Mouse (Mus musculus): ENCODE results near the gene Fmod. TPM values are rescaled to one million over a fixed set of nuclear protein-coding genes. Genes with fewer than 3 reads are reported as not detected.

Fmod gene
- total and polyA plus RNA-seq, 3 experiments = 0.16 TPM; not detected in 2

- DNase-seq (ENCODE audit: low spot score) (no peak), ATAC-seq (ENCODE audit: extremely low read depth, insufficient number of reproducible peaks, low FRiP score, poor library complexity, severe bottlenecking) (no peak)
- peaks cover 44% of the 10 kb centered on the region for H3K4me1 ChIP-seq (ENCODE audit: insufficient read depth, low read depth, low read length)
- H3K27me3 ChIP-seq (ENCODE audit: insufficient read depth, low read length) = peaks cover 84% of the 10 kb centered on the region
- no peaks in the 10 kb centered on the region for H3K9me3 ChIP-seq (replicated peaks)
- no peaks in the 10 kb centered on the region for H3K36me3 ChIP-seq (replicated peaks)
- H3K4me3 ChIP-seq (ENCODE audit: low read depth, low read length) = no peak overlapping the region
- TF ChIP-seq POLR2AphosphoS5 (IDR thresholded peaks at IDR 0.05; ENCODE audit: insufficient replicate concordance, low read depth, low read length) (no peak), GATA1 (IDR thresholded peaks at IDR 0.05; ENCODE audit: borderline replicate concordance, low read length) (no peak), CTCF (IDR thresholded peaks at IDR 0.05; ENCODE audit: low read depth, low read length) (no peak), GATA2 (IDR thresholded peaks at IDR 0.05; ENCODE audit: borderline replicate concordance, low read depth, low read length) (no peak), TAL1 (conservative IDR thresholded peaks at IDR 0.05; ENCODE audit: low read depth, low read length) (no peak)
Measured at GRCm38 (mm10) chr1:134070099-134070669, 33.1 kb downstream of the Fmod start.

- Histone ChIP-seq H3K9me3 (replicated peaks) (no peaks in the 10 kb centered on the region), H3K4me3 (ENCODE audit: low read depth, low read length) (no peak overlapping the region), H3K27me3 (ENCODE audit: insufficient read depth, low read length) (peaks cover 84% of the 10 kb centered on the region), H3K4me1 (ENCODE audit: insufficient read depth, low read depth, low read length) (peaks cover 46% of the 10 kb centered on the region), H3K36me3 (replicated peaks) (no peaks in the 10 kb centered on the region)
- ATAC-seq (ENCODE audit: extremely low read depth, insufficient number of reproducible peaks, low FRiP score, poor library complexity, severe bottlenecking) (no peak), DNase-seq (ENCODE audit: low spot score) (no peak)
- TF ChIP-seq CTCF (IDR thresholded peaks at IDR 0.05; ENCODE audit: low read depth, low read length) = no peak
- peak; percentile 39; the same call in 1 of the 2 replicates for TF ChIP-seq GATA2 (IDR thresholded peaks at IDR 0.05; ENCODE audit: borderline replicate concordance, low read depth, low read length)
Measured at GRCm38 (mm10) chr1:134071411-134072018, 34.5 kb downstream of the Fmod start.

- ATAC-seq (ENCODE audit: extremely low read depth, insufficient number of reproducible peaks, low FRiP score, poor library complexity, severe bottlenecking) (peak; percentile 55), DNase-seq (ENCODE audit: low spot score) (peak; percentile 41)
- Histone ChIP-seq H3K9me3 (replicated peaks) (no peaks in the 10 kb centered on the region), H3K27me3 (ENCODE audit: insufficient read depth, low read length) (peaks cover 83% of the 10 kb centered on the region), H3K36me3 (replicated peaks) (peaks cover 4% of the 10 kb centered on the region), H3K4me3 (ENCODE audit: low read depth, low read length) (no peak overlapping the region; the same call in 1 of the 2 replicates), H3K4me1 (ENCODE audit: insufficient read depth, low read depth, low read length) (peaks cover 59% of the 10 kb centered on the region)
- TF ChIP-seq POLR2AphosphoS5 (IDR thresholded peaks at IDR 0.05; ENCODE audit: insufficient replicate concordance, low read depth, low read length) (no peak), TAL1 (conservative IDR thresholded peaks at IDR 0.05; ENCODE audit: low read depth, low read length) (peak; percentile 71)
Measured at GRCm38 (mm10) chr1:134073061-134073564, 36.1 kb downstream of the Fmod start.

GRCm38 (mm10) chr1:134073658-134074057, 36.6 kb downstream of the Fmod start:
- H3K36me3 ChIP-seq (replicated peaks) = peaks cover 4% of the 10 kb centered on the region
- H3K4me1 ChIP-seq (ENCODE audit: insufficient read depth, low read depth, low read length) = peaks cover 64% of the 10 kb centered on the region
- no peak overlapping the region for H3K4me3 ChIP-seq (ENCODE audit: low read depth, low read length)
- no peak for TF ChIP-seq POLR2AphosphoS5 (IDR thresholded peaks at IDR 0.05; ENCODE audit: insufficient replicate concordance, low read depth, low read length)
- no peak for TF ChIP-seq GATA2 (IDR thresholded peaks at IDR 0.05; ENCODE audit: borderline replicate concordance, low read depth, low read length)
- TF ChIP-seq CTCF (IDR thresholded peaks at IDR 0.05; ENCODE audit: low read depth, low read length) = no peak
- TF ChIP-seq TAL1 (conservative IDR thresholded peaks at IDR 0.05; ENCODE audit: low read depth, low read length) = no peak
- no peak for TF ChIP-seq GATA1 (IDR thresholded peaks at IDR 0.05; ENCODE audit: borderline replicate concordance, low read length)
- no peak for DNase-seq (ENCODE audit: low spot score)
- H3K9me3 ChIP-seq (replicated peaks) = no peaks in the 10 kb centered on the region
- peaks cover 83% of the 10 kb centered on the region for H3K27me3 ChIP-seq (ENCODE audit: insufficient read depth, low read length)
- no peak for ATAC-seq (ENCODE audit: extremely low read depth, insufficient number of reproducible peaks, low FRiP score, poor library complexity, severe bottlenecking)

GRCm38 (mm10) chr1:134074184-134074583, 37.1 kb downstream of the Fmod start:
- no peak overlapping the region for H3K4me3 ChIP-seq (ENCODE audit: low read depth, low read length)
- no peaks in the 10 kb centered on the region for H3K9me3 ChIP-seq (replicated peaks)
- DNase-seq (ENCODE audit: low spot score) (no peak), ATAC-seq (ENCODE audit: extremely low read depth, insufficient number of reproducible peaks, low FRiP score, poor library complexity, severe bottlenecking) (no peak)
- TF ChIP-seq TAL1 (conservative IDR thresholded peaks at IDR 0.05; ENCODE audit: low read depth, low read length) = no peak
- TF ChIP-seq GATA1 (IDR thresholded peaks at IDR 0.05; ENCODE audit: borderline replicate concordance, low read length) = no peak
- TF ChIP-seq CTCF (IDR thresholded peaks at IDR 0.05; ENCODE audit: low read depth, low read length) = no peak
- TF ChIP-seq POLR2AphosphoS5 (IDR thresholded peaks at IDR 0.05; ENCODE audit: insufficient replicate concordance, low read depth, low read length) = no peak
- no peak for TF ChIP-seq GATA2 (IDR thresholded peaks at IDR 0.05; ENCODE audit: borderline replicate concordance, low read depth, low read length)
- peaks cover 4% of the 10 kb centered on the region for H3K36me3 ChIP-seq (replicated peaks)
- peaks cover 82% of the 10 kb centered on the region for H3K27me3 ChIP-seq (ENCODE audit: insufficient read depth, low read length)
- H3K4me1 ChIP-seq (ENCODE audit: insufficient read depth, low read depth, low read length) = peaks cover 68% of the 10 kb centered on the region

GRCm38 (mm10) chr1:134074606-134075005, 37.6 kb downstream of the Fmod start:
- no peak overlapping the region for H3K4me3 ChIP-seq (ENCODE audit: low read depth, low read length)
- no peak for TF ChIP-seq GATA1 (IDR thresholded peaks at IDR 0.05; ENCODE audit: borderline replicate concordance, low read length)
- TF ChIP-seq POLR2AphosphoS5 (IDR thresholded peaks at IDR 0.05; ENCODE audit: insufficient replicate concordance, low read depth, low read length) = no peak
- no peak for TF ChIP-seq TAL1 (conservative IDR thresholded peaks at IDR 0.05; ENCODE audit: low read depth, low read length)
- no peak for TF ChIP-seq CTCF (IDR thresholded peaks at IDR 0.05; ENCODE audit: low read depth, low read length)
- no peak for TF ChIP-seq GATA2 (IDR thresholded peaks at IDR 0.05; ENCODE audit: borderline replicate concordance, low read depth, low read length)
- no peaks in the 10 kb centered on the region for H3K9me3 ChIP-seq (replicated peaks)
- H3K27me3 ChIP-seq (ENCODE audit: insufficient read depth, low read length) = peaks cover 81% of the 10 kb centered on the region
- DNase-seq (ENCODE audit: low spot score) = no peak
- no peak for ATAC-seq (ENCODE audit: extremely low read depth, insufficient number of reproducible peaks, low FRiP score, poor library complexity, severe bottlenecking)
- H3K4me1 ChIP-seq (ENCODE audit: insufficient read depth, low read depth, low read length) = peaks cover 72% of the 10 kb centered on the region
- H3K36me3 ChIP-seq (replicated peaks) = peaks cover 4% of the 10 kb centered on the region
